Mouse (Mus musculus) forebrain, embryonic 15.5 days (tissue): ENCODE results near the gene Vrk1. TPM values are rescaled to one million over a fixed set of nuclear protein-coding genes. Genes with fewer than 3 reads are reported as not detected.

Source experiments
- ATAC-seq: fragments of 200-750 bp; cut with Nextera tagmentation; replicated peaks from 2 replicates; pipeline ENCODE4 v1.8.0; 2017; ENCODE audit warnings: mild to moderate bottlenecking, moderate TSS enrichment, moderate library complexity
- H3K27ac ChIP-seq: fragments of 300-500 bp; sonication (generic); replicated peaks from 2 replicates; pipeline ENCODE4 v1.5.1; 2015; ENCODE audit warnings: mild to moderate bottlenecking, inconsistent platforms
- H3K27me3 ChIP-seq: fragments of 300-500 bp; sonication (generic); 2 replicates; pipeline ENCODE4 v1.6.1; 2015; ENCODE audit warnings: inconsistent platforms
- H3K36me3 ChIP-seq: fragments of 300-500 bp; sonication (generic); 2 replicates; pipeline ENCODE4 v1.6.1; 2015; ENCODE audit warnings: mild to moderate bottlenecking, inconsistent platforms
- H3K4me1 ChIP-seq: fragments of 300-500 bp; sonication (generic); 2 replicates; pipeline ENCODE4 v1.6.1; 2015; ENCODE audit warnings: inconsistent platforms
- H3K4me2 ChIP-seq: fragments of 300-500 bp; sonication (generic); replicated peaks from 2 replicates; pipeline ENCODE4 v1.6.1; 2015; ENCODE audit warnings: mild to moderate bottlenecking, inconsistent platforms
- H3K4me3 ChIP-seq: fragments of 300-500 bp; sonication (generic); 2 replicates; pipeline ENCODE4 v1.5.1; 2015; ENCODE audit warnings: mild to moderate bottlenecking, inconsistent platforms
- H3K9ac ChIP-seq: fragments of 300-500 bp; sonication (generic); replicated peaks from 2 replicates; pipeline ENCODE4 v1.6.1; 2015; ENCODE audit warnings: mild to moderate bottlenecking, inconsistent platforms
- H3K9me3 ChIP-seq: fragments of 300-500 bp; sonication (generic); 2 replicates; pipeline ENCODE4 v1.6.1; 2016; ENCODE audit warnings: inconsistent platforms
- WGBS: fragments of 180-500 bp; shearing (Covaris S2); methylation state at CpG from one replicate; pipeline ENCODE4 v1.1.7; 2015; ENCODE audit warnings: mixed read lengths; 5-methylcytosine and 5-hydroxymethylcytosine counted together
- polyA plus RNA-seq: library from polyadenylated mRNA; unstranded; fragments of >200 nt; fragmentation: Nextera tagmentation; extraction: Ambion mirVana; gene quantifications from 2 replicates; pipeline ENCODE4 v1.2.1, GENCODE M21; 2015

Gene Vrk1
- polyA plus RNA-seq, 1 experiment from 2014 or later, result 73.6 TPM

DNA sequence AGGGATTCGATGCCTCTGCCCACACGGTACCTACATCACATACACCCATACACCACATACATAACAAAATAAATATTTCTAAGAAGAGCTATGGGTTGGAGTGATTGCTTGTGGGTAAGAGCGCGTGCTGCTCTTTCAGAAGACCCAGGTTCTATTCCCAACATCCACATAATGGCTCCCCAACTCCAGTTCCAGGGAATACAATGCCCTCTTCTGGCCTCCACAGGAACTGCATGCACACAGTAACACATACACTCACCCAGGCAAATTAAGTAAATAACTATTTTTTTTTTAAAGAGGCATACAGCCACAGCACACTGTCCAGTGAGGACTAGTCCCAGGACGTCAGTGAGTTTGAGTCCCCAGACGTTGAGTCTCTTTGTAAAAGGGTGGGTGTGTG lies 92.0 kb downstream of the Vrk1 start:
- no peak overlapping the region for H3K9ac ChIP-seq
- ATAC-seq, result no peak
- H3K9me3 ChIP-seq, result no peaks in the 10 kb centered on the region
- 95% methylated on average over 6 of the region's 6 CpGs for WGBS
- no peak overlapping the region for H3K4me3 ChIP-seq
- H3K27ac ChIP-seq, result peak overlapping the region; percentile 72; the same call in 1 of the 2 replicates
- H3K4me1 ChIP-seq, result peaks cover 20% of the 10 kb centered on the region
- H3K36me3 ChIP-seq, result no peaks in the 10 kb centered on the region
- H3K27me3 ChIP-seq, result no peaks in the 10 kb centered on the region
- no peak overlapping the region for H3K4me2 ChIP-seq

DNA sequence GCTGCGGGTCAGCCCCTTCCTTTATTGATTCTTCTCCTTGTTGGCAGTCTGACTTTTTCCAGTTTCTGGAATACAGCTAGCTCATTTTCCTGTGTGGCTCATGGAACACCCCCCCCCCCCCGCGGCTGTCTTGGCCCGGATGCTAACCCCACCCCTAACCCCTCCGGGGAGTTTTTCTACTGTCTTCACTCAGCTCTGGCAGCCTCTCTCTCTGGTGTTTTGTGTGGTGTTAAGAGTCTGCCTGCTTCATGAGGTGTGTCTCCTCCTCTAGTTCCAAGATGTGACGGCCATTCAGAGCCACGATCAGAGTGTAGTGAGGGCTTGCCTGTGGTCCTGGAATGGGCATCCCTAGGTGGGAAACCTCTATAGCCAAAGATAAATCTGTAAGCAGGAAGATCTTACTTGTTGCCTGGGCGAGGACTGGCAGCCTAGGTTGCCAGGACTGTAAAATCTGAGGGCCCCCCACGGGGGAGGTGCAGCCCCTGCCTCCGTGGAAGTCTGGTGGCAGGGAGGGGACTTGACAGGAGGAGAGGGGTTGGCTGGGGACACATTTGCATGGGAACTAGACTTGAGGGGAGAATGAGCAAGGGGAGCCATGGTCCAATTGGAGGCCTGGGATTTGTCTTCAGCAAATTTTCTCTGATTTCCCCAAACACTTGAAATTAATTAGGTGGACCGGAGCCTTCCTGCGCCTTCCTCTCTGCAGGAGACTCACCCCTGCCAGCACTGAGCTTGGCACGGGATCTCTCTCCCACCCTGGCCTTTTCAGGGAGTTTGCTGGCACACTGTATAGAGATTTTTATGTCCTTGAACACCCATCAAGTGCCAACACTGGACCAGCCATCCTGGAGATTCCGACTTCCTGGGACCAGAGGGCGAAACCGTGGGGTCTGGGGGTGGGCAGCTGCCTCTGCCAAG lies 93.0 kb downstream of the Vrk1 start:
- H3K27ac ChIP-seq, result peak overlapping the region; percentile 72
- no peaks in the 10 kb centered on the region for H3K27me3 ChIP-seq
- no peak overlapping the region; the same call in 1 of the 2 replicates for H3K4me2 ChIP-seq
- no peak overlapping the region for H3K9ac ChIP-seq
- peaks cover 26% of the 10 kb centered on the region for H3K4me1 ChIP-seq
- peak; percentile 62 for ATAC-seq
- H3K36me3 ChIP-seq, result no peaks in the 10 kb centered on the region
- no peaks in the 10 kb centered on the region for H3K9me3 ChIP-seq
- no peak overlapping the region for H3K4me3 ChIP-seq
- WGBS, result 35% methylated on average over 16 of the region's 16 CpGs

DNA sequence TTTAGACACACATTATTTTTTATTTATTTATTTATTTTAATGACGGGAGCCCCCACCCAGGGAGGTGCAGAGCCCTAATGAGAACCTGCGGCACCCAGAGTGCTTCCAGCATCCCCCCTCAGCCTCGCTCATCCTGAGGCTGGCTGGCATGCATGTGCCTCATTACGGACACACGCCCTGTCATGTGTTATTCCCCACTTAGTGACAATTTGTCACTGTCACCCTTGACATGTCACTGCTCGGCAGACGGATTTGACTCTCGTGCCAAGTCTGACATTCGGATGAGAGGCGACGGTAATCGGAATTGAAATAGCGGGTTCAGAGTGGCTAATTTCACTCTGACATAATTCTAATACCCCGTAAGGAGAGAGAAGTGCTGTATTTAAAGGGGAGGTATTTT lies 97.2 kb downstream of the Vrk1 start:
- no peak overlapping the region for H3K4me3 ChIP-seq
- H3K9me3 ChIP-seq, result no peaks in the 10 kb centered on the region
- no peak overlapping the region for H3K9ac ChIP-seq
- no peaks in the 10 kb centered on the region for H3K27me3 ChIP-seq
- no peak overlapping the region for H3K4me2 ChIP-seq
- H3K27ac ChIP-seq, result peak overlapping the region; percentile 76
- no peaks in the 10 kb centered on the region for H3K36me3 ChIP-seq
- ATAC-seq, result peak; percentile 70
- H3K4me1 ChIP-seq, result peaks cover 33% of the 10 kb centered on the region
- WGBS, result 36% methylated on average over 14 of the region's 14 CpGs

DNA sequence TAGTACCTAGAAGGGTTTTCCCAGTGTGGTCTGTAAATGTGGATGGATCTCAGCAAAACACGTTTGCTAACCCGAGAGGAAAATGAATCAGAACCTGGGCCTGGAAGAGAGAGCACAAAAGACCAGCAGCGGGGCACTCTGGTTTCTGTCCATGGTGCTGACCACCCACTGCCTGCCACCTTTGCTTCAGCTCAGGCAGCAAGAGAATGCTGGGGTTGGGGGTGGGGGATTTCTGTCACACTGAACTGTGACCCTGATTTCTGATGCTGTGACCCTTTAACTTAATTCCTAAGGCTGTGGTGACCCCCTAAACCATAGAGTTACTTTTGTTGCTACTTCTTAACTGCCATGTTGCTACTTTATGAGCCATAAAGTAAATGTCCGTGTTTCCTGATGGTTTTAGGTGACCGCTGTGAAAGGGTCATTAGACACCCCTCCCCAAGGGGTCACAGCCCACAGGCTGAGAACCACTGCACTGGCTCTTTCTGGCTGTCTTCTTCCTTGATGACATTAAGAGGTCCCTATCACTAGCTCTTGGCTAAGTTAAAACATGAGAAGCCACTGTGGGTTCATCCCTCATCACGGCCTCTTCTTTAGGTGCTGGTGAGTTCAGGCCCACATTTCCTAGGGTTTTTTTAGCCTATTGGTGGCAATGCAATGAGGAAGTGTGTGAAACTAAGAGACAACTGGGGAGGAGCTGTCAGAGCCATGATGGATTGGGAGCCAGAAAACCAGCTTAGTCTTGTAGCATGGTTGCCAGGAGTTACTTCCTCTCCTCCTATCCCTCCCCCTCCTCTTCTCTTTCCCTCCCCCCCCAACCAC lies 105.3 kb downstream of the Vrk1 start:
- Histone ChIP-seq H3K36me3 (no peaks in the 10 kb centered on the region), H3K27me3 (no peaks in the 10 kb centered on the region), H3K9ac (no peak overlapping the region), H3K27ac (peak overlapping the region; percentile 27; the same call in 1 of the 2 replicates), H3K4me2 (no peak overlapping the region), H3K4me1 (peaks cover 23% of the 10 kb centered on the region), H3K4me3 (no peak overlapping the region), H3K9me3 (no peaks in the 10 kb centered on the region)
- 38% methylated on average over 6 of the region's 6 CpGs for WGBS
- peak; percentile 21; the same call in 1 of the 2 replicates for ATAC-seq

DNA sequence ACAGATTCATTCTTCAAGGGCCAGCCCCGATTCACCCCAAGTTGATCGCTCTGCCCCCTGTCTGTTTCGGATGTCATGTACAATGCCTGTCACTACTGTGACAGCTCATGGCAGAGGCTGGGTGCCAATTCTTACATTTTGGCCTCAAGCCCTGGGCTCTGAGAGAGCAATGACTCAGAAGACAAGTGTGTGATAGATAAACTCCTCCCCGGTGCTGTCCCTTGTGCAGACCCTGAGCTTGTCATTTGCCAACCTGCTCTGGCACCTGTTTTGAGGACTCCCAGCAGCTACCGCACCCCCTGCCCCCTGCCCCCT lies 105.8 kb downstream of the Vrk1 start:
- ATAC-seq, result peak; percentile 72

DNA sequence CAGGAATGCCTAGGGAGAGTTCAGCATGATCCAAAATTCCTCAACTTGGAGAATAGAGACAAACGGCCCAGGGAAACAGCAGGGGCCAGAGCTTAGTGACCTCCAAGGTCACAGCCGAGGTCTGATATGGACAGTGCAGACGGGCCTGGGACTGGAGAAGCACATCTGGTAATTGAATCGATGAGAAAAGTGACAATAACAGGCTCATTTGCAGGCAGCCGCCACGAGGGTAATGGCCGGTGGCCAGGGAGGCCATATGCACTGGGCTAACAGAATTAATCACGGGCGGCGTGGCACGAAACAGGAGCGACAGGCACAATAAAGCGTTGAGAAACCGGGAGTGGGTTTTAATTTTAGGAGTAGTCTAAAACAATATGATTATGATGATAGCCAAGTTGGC lies 113.2 kb downstream of the Vrk1 start:
- Histone ChIP-seq H3K9me3 (no peaks in the 10 kb centered on the region), H3K4me2 (no peak overlapping the region), H3K4me1 (peaks cover 21% of the 10 kb centered on the region), H3K36me3 (no peaks in the 10 kb centered on the region), H3K27me3 (no peaks in the 10 kb centered on the region), H3K4me3 (no peak overlapping the region), H3K9ac (no peak overlapping the region), H3K27ac (peak overlapping the region; percentile 58)
- WGBS, result 29% methylated on average over 14 of the region's 14 CpGs
- 0 out of 2 replicates have a peak, but pooled peaks have one; percentile 50 for ATAC-seq

More for the DNA sequence above, 105.8 kb downstream of the Vrk1 start:
- Histone ChIP-seq H3K27me3 (no peaks in the 10 kb centered on the region), H3K9me3 (no peaks in the 10 kb centered on the region), H3K4me3 (no peak overlapping the region), H3K9ac (no peak overlapping the region), H3K4me1 (peaks cover 23% of the 10 kb centered on the region), H3K36me3 (no peaks in the 10 kb centered on the region), H3K27ac (peak overlapping the region; percentile 27; the same call in 1 of the 2 replicates), H3K4me2 (no peak overlapping the region)
- WGBS, result 36% methylated on average over 5 of the region's 5 CpGs

DNA sequence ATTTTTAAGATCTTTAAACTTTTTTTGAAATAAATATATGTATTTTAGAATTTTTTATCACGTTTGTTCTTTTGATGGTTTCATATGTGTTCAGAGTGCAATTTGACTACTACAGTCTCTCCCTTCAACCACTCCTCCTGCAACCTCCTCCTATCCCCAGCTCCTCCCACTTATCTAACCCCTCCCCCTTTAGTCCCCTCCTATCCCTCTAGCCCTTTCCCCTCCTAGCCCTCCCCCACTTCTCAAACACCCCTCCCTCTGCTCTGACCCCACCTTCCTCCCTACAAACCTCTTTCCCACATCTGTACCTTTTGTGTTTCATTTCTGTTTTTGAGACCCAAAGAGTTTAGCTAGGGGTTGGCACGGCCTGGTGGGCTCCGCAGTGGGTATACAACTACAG lies 114.6 kb downstream of the Vrk1 start:
- Histone ChIP-seq H3K9me3 (no peaks in the 10 kb centered on the region), H3K27me3 (no peaks in the 10 kb centered on the region), H3K4me2 (no peak overlapping the region), H3K36me3 (no peaks in the 10 kb centered on the region), H3K9ac (no peak overlapping the region), H3K4me1 (peaks cover 34% of the 10 kb centered on the region), H3K4me3 (no peak overlapping the region), H3K27ac (no peak overlapping the region)
- 93% methylated on average over 3 of the region's 3 CpGs for WGBS
- no peak for ATAC-seq

Other genes with a start within 250 kb of the Vrk1 start
- 211 and 220 TPM in 2 replicates for gene Papola, start 225.5 kb upstream of the Vrk1 start, polyA plus RNA-seq